Mouse (Mus musculus): Measurements from ENCODE around the gene Mbl1.

The Mbl1 gene

DNA sequence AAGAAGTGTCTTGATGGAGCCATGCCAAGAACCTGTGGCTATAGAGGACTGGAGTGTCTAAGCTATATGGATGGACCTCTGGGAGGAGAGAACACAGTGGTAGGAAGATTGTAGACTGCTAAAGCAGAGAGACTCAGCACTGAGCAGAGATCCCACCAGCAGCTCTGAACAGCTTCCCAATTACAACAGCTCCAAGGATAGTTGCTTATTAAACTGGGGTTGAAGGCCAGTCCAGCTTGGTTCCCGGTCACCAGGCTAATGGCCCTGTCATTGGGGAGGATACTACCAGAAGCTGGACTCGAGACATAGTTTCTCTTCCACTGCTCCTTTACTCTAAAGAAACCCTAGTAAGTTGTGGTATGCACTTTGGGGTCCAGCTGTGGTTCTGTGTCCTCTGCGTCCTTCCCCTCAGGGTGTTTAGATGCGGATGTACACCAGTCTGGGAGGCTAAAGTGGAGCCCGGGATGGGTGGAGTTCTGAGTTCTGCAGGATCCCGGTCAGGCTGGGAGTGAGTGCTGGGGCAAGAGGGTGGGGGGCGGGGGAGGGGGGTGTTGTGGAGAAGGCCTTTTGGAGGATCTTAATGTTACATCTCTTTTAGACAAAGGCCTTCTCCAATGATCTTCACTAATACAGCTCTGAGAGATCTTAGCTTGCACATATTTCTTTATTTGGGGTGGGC lies at the start of gene Mbl1:
Mbl1 (plus strand) TSS at position 239 of the 679 bp plus-strand sequence.
- no peak for DNase-seq (ENCODE audit: extremely low read depth, insufficient read length, low spot score)

DNA sequence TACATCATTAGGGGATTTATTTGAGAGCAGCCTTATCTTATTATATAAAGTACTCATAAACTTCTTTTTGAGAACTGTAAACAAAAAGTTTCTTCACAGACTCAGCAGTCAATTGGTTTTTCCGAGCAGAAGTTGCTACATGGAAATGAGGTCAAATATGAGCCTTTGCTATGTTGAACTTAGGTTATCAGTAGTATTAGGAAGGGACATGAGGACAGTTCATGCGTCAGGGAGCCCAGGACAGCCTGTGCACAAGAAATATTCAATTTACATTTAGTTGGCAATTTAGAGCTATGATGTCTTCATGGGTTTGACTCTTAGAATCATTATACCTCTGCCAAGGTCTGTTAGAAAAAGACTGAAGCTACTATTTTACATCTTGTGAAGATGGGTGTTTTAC lies 49.0 kb upstream of the Mbl1 start:
- no peak for DNase-seq (ENCODE audit: extremely low read depth, insufficient read length, low spot score)

DNA sequence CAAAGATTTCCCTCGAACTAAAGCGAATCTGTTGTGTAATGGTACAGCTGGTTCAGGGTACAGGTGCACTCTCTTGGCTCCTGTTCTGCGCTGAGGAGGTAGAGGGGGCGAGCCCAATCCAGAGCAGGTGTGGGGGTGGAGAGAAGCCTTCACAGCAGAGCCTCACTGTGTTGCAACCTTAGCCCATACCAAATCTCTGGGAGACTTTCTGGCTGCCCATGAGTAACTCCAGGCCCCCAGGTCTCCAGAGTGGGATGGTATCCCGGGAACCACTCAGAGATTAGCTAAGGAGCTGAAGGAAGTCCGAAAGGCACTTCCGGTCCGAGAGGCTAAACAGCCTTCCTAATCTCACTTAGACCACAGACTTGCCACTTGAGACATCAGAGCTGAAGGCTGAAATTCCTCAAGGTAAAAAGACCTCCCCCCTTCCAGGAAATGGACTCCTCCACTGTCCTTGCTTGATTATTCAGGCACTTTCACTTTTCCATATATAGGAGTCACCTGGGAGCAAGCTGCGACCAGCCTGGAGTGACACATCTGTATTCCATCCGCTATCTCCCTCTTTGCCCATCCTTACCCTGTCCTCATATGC lies 46.3 kb upstream of the Mbl1 start, which contains the start of gene Mat1a:
Mat1a (plus strand) TSS at position 183 of the 592 bp plus-strand sequence.
- DNase-seq (ENCODE audit: extremely low read depth, insufficient read length, low spot score) = no peak

DNA sequence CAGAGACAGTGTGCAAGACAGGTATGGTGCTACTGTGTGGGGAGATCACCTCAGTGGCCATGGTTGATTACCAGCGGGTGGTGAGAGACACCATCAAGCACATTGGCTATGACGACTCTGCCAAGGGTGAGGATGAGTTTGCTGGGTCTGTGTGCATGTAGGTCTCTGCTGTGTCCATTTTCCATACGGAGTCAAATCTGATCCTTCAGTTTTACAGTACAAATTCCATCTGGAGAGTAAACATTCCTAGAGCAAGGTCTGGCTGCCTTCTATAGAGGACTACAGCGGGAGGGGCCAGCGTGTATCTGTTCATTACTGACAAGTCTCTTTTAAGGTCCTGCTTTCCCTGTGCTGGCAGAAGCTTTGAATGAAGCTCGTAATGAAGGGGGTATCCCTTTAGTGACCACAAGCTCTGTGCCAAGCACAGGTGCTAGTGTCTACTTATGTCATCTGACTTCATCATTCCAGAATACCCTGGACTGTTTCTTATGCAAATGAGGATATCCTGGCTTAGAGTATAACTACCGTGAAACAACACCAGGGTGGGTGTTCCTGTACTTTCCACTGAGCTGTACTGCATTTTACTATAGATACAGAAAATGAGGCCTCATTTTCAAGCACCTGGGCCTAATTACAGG lies 40.1 kb upstream of the Mbl1 start:
- no peak for DNase-seq (ENCODE audit: extremely low read depth, insufficient read length, low spot score)

DNA sequence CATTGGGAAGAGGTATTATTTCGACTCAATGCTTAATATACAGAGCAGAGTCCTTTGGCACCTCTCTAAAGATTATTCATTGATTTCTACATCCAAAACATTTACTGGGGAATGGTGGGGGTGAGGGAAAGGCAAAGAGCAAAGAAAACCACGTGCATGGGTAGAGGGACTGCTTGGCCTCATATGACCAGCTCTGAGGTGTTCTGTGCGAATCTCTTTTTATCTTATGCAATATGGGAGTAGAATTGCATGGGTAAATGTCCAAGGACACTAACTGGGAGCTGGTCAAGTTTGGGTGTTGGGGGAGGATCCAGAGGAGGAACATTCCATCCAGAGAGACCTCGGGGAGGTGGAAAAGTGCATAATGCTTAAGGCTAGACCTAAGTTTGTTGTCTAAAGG lies 38.3 kb upstream of the Mbl1 start:
- no peak for DNase-seq (ENCODE audit: extremely low read depth, insufficient read length, low spot score)

DNA sequence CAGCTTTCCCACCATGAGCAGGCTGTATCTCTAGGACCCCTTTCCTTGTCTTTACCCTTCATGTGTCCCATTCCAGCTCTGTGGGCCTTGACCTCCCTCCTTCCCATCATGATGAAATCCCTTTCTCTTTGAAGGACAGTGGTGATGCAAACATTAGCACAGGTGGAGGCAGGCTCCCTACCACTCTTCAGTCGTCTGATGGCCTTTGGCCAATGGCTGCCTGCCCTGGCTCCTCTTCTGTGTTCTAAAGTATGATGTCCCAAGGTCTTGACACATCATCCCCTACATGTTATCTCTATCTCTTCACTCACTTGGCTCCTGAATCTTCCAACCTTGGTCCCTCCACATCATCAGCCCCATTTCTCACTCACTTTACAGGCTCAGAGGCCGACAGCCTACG lies 35.0 kb upstream of the Mbl1 start:
- no peak for DNase-seq (ENCODE audit: extremely low read depth, insufficient read length, low spot score)

DNA sequence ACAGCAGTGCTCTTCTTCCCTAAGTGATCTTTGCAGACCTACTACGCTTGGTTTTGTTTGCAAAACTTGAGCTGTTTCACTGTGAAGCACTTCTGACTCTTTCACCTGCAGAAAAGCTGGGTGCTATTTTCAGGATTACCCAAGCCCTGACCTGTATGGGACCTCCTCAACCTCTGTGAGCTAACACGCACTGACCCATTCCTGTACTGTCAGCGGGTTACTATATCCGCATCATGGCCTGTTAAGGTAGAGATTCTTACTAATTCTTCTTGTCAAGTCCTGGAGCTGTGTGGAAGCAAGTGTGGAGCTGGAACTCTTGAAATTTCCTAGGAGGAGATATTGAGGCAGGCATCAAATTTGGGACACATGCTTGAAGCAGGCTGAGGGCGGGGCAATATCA lies 26.6 kb upstream of the Mbl1 start:
- DNase-seq (ENCODE audit: extremely low read depth, insufficient read length, low spot score) = no peak

DNA sequence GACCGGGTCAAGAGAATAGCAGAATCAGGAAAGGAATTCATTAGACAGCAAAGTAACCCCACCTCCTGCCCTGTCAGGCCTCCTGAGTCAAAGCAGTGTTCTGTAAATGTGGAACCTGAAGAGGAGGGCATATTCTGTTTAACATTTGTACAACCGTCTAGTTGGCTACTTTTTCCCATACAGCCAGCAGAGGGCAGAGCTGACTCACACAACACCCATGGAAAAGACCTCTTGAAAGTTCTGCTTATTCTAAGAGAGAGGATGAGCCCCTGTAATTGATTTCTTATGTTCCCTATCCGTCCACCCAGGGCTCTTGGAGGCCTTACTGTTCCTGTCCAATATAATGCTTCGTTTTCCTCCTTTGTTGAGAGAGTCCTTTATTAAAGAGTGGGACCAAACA lies 23.3 kb upstream of the Mbl1 start:
- no peak for DNase-seq (ENCODE audit: extremely low read depth, insufficient read length, low spot score)

DNA sequence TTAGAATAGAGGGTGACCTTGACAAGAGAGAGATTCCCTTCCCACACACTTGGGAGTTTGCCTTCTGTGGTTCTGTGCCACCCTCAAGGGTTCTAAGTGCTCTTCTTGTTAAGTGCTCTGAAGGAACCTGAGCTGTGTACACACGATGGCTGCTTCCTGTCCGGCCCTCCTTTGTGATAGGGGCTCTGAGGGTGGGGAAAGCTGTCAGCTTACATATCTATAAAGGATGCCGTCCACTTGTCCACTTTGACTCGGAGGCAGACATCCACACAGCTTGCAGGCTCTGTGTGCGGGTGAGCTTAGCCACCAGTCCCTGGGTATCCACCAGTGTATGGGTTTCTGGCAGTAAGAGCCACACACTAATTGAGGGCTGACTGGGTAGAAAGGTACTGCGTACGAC lies 19.7 kb upstream of the Mbl1 start, which contains the start of gene Sftpa1:
Sftpa1 (plus strand) TSS at position 243 of the 400 bp plus-strand sequence.
- DNase-seq (ENCODE audit: extremely low read depth, insufficient read length, low spot score) = no peak

DNA sequence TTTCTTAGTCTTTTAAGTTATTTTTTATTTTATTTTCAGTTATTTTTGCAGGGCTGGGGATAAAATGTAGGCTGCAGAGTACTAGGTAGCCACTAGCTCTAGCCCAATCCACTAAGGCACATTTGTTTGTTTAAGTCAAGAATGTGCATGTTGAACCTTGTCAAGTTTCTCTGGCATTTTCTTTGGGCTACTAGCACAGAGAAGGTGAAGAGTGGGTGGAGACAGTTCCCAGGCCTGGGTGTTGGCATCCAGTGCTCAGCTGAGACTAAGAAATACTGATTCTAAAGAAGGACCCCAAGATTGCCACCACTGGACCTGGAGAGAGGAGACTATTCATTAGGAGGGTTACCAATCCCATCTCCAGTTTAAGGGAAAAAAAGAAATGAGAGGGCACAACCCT lies 14.3 kb upstream of the Mbl1 start:
- no peak for DNase-seq (ENCODE audit: extremely low read depth, insufficient read length, low spot score)

DNA sequence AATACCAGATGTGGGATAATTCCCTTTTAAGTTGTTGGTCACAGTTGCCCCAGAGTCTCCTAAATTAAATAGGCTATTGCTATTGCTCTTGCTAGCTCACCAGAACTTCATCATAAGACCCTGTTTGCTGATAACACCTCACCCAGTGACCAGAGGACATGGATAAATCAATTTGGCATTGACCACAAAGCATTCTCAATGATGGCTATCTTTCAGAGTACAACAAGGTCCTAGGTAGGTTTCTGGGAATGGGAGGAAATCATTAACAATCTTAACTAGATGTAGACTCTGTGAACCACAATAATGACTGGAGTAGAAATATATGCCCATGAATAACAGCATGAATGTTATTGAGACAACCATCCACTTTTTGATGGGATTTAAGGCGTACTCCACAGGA lies 10.6 kb upstream of the Mbl1 start:
- no peak for DNase-seq (ENCODE audit: extremely low read depth, insufficient read length, low spot score)

DNA sequence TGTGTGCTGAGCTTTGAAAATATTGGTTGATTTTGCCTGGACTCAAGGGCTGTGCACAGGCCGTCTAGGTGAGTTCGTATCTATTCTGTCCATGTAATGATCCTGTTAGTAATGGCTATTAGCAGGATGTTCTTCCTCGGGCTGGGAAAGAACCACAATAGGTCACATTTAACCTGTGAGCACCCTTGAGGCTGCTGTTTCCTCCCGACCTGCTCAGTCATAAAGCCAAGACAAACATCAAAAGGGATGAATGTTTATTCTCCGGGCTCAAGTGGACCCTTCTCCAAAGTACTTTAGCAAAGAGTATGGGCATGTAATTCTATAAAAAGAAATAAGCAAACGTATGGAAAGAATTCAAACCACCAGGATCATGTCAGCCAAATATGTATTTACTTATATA lies 5.2 kb upstream of the Mbl1 start:
- DNase-seq (ENCODE audit: extremely low read depth, insufficient read length, low spot score) = no peak

DNA sequence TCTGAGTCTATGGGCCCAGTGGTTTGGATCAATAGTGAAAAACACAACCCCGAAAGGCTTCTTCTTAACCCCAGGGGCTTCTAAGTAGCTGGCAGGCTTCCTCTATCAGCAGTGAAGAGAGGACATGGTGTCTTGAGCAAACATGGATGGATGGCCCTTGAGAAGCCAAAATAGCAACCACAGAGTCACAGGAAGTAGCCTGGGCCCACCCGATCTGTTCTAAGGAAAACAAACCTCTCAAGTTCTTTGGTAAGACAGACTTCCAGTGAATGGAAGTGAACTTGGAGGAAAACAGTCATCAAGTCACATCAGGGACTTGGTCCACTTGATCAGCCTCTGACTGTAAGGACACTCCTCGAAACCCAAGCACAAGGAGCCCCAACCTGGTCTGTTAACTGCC lies 4.3 kb upstream of the Mbl1 start:
- no peak for DNase-seq (ENCODE audit: extremely low read depth, insufficient read length, low spot score)

DNA sequence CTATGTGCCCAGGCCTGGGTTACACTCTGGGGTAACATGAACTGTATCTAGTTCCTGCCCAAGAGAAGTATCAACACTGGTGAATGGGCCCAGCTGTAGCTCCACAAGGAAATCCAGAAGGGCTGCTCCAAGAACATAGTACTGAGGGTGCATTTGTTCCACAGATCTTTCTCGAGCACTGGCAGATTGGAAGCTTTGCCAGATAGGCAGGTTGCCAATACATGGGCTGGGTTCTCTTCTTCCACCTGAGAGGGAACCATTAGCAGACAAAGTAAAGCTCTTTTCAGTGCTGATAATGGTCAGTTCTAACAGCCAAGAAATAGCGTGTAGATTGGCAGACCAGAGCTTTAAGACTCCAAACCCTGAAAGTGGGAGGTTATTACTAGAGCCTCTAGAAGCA lies 3.9 kb upstream of the Mbl1 start:
- no peak for DNase-seq (ENCODE audit: extremely low read depth, insufficient read length, low spot score)

DNA sequence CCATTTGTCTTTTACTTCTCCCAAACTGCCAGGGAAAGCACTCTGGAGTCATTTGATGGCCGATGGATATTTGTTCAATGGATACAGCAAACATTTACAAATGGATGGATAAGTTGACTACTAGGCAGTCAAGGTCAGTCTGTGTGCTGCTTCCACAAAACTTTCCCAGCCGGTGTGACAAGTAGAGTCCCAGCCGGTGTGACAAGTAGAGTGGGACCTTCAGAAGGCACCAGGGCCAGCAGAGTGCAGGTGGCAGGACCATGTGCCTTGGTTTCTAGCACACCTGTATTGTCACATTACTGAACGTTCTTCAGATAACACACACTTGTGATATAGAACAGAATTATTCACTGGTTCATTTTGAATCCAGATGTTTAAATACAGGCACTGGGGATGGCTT lies 8.8 kb downstream of the Mbl1 start:
- DNase-seq (ENCODE audit: extremely low read depth, insufficient read length, low spot score) = no peak

DNA sequence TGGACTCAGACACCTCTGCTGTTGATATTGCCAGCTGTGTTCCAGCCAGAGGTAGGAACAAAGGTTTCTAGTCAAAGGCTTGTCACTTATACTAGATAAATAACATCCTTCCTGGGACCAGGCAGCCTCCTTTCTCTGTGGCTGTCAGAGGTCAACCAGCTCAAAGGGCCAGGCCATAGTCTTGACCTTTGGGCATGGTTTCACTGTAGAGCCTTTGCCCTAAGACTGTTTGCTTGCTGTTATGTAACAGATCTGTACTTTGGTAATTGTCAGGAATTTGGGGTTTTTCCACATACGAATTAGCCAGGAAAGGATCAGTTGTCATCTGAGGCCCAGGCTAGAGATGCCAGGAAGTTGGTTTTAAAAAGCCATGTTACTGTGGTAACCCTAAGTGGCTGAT lies 9.5 kb downstream of the Mbl1 start:
- no peak for DNase-seq (ENCODE audit: extremely low read depth, insufficient read length, low spot score)

DNA sequence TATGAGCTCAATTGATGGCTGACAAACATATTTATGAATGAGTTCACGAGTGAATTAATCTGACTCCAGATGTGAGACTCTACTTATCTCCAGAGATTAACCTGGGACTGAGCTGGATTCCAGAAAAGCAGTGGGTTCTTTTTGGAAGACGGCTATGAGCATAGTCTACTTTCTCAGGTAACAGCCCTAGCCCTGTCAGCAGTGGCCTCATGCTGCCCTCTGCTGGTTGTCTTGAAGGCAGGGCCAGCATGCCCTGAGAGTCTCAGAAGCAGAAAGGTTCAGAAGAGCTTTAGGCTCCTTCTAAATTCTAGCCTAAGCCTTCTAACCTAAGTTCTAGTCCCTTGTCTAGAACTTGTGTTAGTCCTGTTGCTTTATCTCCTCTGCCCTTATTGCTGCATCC lies 11.4 kb downstream of the Mbl1 start:
- DNase-seq (ENCODE audit: extremely low read depth, insufficient read length, low spot score) = no peak

DNA sequence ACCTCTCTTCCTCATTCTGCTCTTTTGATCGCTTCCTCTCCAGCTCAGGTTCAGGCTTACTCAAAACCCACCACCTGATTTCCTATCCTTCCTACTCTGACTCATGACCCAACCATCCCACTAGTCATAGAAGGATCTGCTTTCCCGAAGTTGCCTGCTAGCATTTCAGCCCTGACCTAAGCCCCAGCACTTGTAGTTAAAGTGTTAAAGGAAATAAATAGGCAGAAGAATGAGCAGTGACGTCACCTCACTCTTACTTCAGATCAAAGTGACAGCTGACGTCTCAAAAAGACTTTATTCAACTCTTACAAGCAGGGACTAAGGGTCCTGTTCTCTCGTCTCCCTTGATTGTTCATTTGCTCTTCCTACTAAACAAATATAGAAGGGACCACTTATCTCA lies 16.0 kb downstream of the Mbl1 start:
- no peak for DNase-seq (ENCODE audit: extremely low read depth, insufficient read length, low spot score)

DNA sequence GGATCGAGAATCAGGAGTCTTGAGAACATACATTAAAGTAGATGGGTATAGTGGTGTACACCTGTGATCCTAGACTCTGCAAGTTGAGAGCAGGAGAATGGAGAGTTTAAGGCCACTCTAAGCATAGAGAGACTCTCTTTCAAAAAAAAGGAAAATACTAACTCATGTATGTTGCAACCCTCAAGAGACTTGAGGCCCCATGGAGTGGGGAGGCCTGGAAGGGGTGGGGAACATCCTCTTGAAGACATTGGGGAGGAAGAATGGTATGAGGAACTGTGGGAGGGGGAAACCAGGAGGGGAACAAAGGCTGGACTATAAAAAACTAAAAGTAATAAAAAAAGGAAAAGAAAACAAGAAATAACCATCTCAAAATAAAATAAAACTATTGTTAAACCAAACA lies 17.3 kb downstream of the Mbl1 start:
- no peak for DNase-seq (ENCODE audit: extremely low read depth, insufficient read length, low spot score)

DNA sequence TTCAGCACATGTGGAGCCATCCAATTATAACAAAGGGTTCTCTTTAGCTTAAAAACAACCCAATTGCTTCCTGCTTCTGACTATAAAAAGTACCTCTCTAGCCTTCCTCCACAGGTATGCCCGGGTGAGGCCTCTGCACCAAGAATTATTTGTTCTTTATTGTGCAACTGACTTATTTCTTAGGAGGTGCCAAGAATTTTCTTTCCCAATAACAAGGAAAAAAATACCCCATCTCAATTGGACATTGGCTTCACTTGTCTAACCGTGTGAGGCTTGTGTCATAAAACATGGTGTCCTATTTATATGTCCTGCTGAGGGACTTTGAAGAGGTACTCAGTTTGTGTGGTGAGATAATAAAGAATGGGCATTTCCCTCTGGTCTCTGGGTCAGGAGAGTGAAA lies 19.3 kb downstream of the Mbl1 start:
- DNase-seq (ENCODE audit: extremely low read depth, insufficient read length, low spot score) = no peak

DNA sequence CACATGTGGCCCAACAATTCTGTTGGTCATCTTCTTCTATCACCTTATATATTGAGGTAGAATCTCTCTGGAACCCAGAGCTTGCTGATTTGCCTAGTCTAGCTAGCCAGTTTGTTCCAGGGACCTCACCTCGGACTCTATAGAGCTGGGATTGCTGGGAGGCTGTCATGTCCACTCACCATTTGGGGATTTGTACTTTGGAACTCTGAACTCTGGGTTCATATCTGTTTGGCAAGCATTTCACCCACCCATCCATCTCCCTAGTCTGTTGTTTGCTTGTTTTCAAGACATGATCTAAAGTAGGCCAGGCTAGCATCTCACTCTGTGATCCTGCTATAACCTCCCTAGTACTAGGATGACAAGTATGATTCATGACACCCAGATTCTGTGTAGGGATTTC lies 23.5 kb downstream of the Mbl1 start:
- DNase-seq (ENCODE audit: extremely low read depth, insufficient read length, low spot score) = no peak

All from 3134 (cell line).